Mouse (Mus musculus) cerebellum, postnatal 4 days (tissue): ENCODE measurements around the gene Anapc4.
A peak's percentile ranks its signal among the peaks of the same experiment; 100 is the strongest.

Experiments
- DNase-seq, 2 experiments: peaks; one replicate each; pipeline ENCODE4 v3.0.0; 2022; ENCODE audit warnings: low spot score in 2 of 2, mixed read lengths in 1 of 2

Anapc4 gene

GRCm38 (mm10) chr5:52833761-52834274, at the start of gene Anapc4:
Gene Anapc4 (plus strand): TSS chr5:52834012.
- peak; percentile 96 to 99 for DNase-seq

DNA sequence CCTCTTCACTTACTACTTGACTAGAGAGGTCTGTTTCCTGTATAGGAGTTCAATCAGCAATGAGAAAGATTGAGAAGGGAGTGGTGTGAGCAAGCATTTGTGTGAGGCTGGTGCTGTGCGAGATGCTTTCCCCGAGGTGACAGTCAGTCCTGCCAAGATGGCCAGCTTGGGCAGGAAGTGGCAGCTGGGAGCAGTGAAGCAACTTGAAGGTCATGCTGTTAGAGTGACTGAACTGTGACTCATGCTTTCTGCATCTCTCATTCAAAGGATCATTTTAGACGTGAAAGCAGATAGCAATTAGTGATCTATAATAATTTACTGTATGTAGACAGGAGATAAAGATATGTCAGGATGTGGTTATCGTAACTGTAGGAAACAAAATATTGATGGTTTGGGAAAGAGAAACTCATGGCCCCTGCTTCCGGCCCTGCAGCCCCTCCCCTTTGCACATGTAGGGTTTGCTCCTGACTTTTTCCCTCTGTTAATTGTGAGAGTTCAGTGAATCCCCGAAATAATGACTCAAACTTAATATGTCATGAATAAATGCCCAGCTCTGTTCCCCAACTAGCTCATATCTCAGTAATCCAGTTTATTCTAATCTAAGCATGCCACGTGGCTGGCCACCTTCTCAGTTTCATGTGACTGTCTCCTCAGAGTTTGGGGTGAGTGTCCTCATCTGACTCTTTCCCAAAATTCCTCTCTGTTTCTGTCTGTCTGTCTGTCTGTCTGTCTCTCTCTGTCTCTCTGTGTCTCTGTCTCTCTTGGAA, 47.1 kb upstream of the Anapc4 start:
- DNase-seq, result no peak

DNA sequence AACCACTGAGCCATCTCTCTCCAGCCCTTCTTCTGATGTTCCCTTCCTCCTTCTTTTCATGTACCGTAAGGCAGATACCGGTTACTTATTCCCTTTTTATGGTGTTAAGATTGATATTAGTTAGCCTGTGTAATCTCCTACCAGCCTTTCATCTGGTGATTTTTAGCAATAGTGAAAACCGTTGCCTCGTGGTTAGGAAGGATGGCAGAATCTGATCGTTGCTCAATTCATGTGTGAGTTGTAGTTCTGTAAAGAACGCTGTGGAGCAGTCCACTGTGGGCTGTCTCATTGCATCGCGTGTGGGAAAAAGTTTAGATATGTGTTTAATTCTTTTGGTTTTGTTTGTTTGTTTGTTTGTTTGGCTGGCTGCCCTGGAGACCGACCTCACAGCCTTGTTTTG, 40.6 kb upstream of the Anapc4 start:
- DNase-seq, result no peak

GRCm38 (mm10) chr5:52794109-52794508, 39.7 kb upstream of the Anapc4 start:
- DNase-seq, result no peak

GRCm38 (mm10) chr5:52799274-52799985, 34.4 kb upstream of the Anapc4 start:
- no peak for DNase-seq

- DNase-seq, result no peak
These were observed 28.0 kb upstream of the Anapc4 start for GRCm38 (mm10) chr5:52805801-52806200.

DNA sequence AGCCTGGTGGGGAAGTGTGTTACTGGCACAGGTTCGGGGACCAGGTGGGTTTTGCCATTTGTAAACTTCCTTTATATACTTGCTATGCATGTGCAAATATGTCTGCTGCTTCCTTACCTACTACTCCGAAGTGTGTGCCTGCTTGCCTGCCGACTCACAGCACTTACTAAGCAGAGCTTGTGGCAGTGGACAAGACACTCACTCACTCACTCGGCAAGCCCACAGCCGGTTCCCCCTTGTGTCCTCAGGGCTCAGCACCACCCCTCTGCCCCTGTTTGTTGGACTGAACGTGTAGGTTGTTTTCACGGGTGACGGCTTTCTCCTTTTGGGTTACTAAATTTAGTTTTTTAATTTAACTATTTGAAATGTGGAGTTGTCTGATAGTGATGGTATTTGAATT, 27.5 kb upstream of the Anapc4 start:
- no peak for DNase-seq

GRCm38 (mm10) chr5:52807030-52807429, 26.8 kb upstream of the Anapc4 start:
- DNase-seq, result no peak

- no peak for DNase-seq
These were observed 23.4 kb upstream of the Anapc4 start for GRCm38 (mm10) chr5:52810446-52810845.

- DNase-seq, result no peak
These were observed 22.8 kb upstream of the Anapc4 start for GRCm38 (mm10) chr5:52811056-52811455.

DNA sequence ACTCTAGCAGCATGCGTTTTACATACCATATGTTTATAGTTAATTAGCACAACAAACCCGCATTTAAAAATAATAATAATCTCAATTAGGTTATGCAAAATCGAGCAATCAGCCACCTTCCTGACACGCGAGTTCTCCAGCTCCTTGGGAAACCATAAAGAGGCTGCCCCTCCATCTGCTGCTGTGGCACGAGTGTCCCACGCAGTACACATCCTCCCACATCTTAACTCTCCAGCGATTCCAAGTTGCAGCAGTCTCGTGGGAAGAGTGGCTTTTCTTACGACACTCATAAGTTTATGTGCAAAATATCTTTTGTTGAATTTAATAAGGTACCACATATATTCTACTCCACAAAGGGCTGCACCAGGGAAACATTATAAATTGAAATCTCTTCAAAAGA, 21.4 kb upstream of the Anapc4 start:
- DNase-seq, result no peak

DNA sequence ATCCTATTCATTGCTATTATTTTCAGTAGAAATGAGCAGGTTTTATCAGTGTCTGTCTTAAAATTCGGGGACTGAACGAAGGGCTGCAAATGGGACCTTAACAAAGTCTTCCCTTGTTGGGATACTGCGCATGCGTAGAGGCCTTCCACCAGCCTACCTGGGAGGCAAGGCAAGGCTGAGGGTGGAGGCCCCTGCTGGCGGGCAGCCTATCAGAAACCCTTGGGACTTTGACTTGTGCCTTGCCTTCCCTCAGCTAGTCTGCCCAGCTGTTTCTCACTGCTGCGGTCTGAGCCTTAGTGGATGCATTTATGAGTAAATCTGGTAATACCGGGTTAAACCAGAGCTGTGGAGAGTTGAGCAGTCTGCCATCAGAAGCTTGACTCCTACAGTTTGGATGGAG, 20.5 kb upstream of the Anapc4 start:
- DNase-seq, result no peak

DNA sequence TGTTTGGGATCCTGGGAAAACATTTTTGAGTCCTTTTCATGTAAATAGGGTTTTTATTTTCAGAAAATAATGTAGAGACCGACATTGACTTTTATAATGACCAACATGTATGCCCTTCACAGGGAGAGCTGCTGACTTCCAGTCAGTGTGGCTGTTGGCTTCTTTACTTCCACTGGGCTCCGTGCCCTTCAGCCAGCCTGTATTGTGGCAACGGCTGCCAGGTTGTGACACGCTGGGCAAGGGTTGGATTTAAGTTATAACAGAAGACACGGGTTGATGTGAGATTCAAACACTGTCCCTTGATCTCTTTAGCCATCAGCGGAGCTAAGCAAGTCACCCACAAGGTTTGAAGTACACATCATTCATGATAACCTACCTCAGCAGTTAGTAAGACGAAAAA, 15.1 kb upstream of the Anapc4 start:
- DNase-seq, result no peak

- peak in 1 of 2 experiments; percentile 58 for DNase-seq
These were observed 12.1 kb upstream of the Anapc4 start for GRCm38 (mm10) chr5:52821691-52822090.

GRCm38 (mm10) chr5:52827923-52828322, 5.9 kb upstream of the Anapc4 start:
- no peak for DNase-seq

- DNase-seq, result no peak
These were observed 807 bp upstream of the Anapc4 start for GRCm38 (mm10) chr5:52833005-52833404.

- DNase-seq, result no peak
These were observed 574 bp downstream of the Anapc4 start for GRCm38 (mm10) chr5:52834386-52834785.

DNA sequence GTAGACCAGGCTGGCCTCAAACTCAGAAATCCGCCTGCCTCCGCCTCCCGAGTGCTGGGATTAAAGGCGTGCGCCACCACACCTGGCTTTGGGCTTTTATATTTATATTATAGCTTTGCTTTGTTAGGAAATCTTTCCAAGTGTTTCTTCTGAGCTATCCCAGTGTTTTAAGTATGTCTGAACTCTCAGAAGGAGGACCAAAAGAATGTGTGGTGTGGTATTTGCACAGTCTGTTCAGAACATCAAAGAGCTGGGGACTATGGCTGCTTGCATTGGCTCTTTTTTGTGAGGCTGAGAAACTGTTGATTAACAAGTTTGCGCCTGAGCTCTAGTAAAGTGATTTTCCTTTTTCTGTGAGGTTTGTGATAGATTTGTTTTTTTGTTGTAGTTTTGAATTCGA, 10.5 kb downstream of the Anapc4 start:
- DNase-seq, result no peak

DNA sequence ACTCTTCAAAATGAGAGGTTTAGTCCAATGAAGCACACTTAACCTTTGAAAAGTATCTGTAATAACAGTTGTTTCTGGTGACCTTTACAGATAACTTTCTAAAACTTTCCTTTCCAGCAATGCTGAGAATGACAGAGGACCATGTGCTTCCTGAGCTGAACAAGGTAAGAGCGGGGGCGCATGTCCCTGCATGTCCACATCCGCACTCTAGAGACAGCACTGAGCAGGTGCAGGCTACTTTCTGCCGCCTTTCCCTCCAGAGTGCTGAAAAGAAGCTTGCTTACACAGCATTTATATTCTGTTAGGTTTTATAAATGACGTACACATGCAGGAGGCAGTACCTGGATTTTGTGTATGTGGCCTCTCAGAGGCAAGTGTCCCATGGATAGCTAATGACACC, 21.9 kb downstream of the Anapc4 start:
- no peak for DNase-seq

GRCm38 (mm10) chr5:52864446-52864845, 30.6 kb downstream of the Anapc4 start:
- no peak for DNase-seq

GRCm38 (mm10) chr5:52865825-52866224, 32.0 kb downstream of the Anapc4 start:
- DNase-seq, result no peak

DNA sequence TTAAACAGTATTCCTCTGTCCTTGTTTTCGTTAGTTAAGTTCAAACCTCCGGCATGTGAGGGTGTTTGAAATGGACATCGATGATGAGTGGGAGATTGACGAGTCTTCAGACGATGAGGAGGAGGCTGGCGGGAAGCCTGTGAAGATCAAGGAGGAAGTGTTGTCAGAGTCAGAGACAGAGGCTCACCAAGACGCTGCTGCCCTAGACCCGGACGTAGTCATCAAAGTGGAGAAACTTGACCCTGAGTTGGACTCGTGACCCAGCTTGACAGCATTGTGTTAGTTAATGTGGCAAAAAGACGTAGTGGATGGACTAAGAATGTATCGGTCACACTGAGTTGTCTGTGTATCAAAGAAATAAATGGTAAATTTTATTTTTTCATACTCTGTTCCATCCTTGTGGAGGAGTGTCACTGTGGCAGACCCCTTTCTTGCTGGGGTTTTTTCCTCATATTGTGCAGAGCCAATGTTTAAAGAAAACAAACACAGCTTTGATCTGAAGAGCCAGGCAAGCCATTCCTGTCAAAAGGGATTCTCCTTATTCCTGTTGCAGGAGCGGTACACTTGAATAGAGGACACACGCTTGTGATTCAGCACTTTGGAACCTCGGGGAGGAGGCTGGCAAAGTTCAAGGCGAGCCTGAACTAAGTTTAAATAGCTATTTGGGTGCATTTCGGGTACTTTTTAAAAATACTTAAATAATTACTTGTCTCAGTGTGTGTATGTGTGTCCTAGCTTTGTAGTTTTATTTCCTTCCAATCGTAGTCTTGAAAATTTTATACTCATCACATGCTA, 32.7 kb downstream of the Anapc4 start:
- DNase-seq, result no peak
